Mouse (Mus musculus): ENCODE measurements around the gene 4921517D22Rik. TPM values are rescaled to one million over a fixed set of nuclear protein-coding genes. Genes with fewer than 3 reads are reported as not detected.

Gene 4921517D22Rik
- total RNA-seq, 2 experiments from 2014 or later = not detected

GRCm38 (mm10) chr13:59690576-59690975, 3.3 kb downstream of the 4921517D22Rik start:
- DNase-seq = no peak

- DNase-seq = no peak
Measured at GRCm38 (mm10) chr13:59689843-59690242, 4.1 kb downstream of the 4921517D22Rik start.

DNA sequence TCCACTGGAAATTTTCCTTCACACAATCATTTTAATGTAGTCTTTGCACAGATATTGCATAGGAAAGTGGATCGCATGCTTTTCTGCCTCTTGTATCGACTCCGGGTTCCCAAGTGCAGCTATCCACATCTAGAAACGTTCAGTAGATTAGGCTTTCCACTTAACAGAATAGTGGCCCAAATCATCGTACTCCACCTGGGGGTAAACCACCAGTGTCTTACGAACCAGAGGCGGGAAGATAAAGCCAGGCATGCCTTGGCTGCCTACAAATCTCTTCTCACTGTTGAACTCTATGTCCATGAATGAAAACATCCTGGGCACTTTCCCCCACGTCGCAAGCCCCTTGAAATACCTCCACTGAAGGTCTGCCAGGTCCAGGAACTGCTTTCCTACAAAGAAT, 4.6 kb downstream of the 4921517D22Rik start:
- no peak for DNase-seq

DNA sequence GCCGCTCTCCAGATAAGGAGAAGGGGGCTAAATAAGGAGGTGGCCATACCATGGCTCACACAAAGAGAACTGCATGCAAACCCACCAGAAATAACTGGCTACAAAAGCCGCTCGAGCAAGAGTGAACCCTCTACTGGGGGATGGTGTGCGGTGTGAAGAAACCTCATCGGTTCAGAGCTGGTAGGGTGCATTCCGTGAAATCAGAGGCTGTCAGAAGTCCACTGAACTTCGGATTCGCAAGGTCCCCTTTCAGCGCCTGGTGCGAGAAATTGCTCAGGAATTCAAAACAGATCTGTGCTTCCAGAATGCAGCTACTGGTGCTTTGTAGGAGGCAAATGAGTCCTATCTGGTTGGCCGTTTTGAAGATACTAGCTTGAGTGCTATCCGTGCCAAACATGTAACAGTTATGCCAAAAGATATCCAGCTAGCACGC, 5.6 kb downstream of the 4921517D22Rik start:
- DNase-seq = peak; percentile 25 to 64

- DNase-seq = no peak
Measured at GRCm38 (mm10) chr13:59685236-59685635, 8.7 kb downstream of the 4921517D22Rik start.

- no peak for DNase-seq
Measured at GRCm38 (mm10) chr13:59682629-59683028, 11.3 kb downstream of the 4921517D22Rik start.

- DNase-seq = no peak
Measured at GRCm38 (mm10) chr13:59679908-59680307, 14.0 kb downstream of the 4921517D22Rik start.

DNA sequence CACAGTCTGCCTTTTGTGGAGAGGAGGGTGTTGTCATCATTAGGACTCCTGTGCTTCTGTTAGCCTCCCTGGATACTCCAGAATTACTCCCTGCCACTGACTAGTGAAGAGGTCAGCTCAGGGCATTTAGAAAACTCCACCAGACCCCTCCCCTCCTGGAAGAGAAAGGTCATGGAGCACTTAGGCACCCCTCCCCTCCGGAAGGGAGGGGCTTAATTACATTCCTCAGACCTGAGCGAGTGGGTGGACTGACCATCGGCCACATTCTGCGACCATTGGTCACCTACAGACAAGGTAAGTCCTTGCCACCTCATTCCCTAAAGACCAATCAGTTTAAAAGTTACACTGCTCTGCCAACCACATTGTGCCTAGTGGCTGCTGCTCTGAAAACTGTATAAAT, 14.6 kb downstream of the 4921517D22Rik start:
- no peak for DNase-seq

DNA sequence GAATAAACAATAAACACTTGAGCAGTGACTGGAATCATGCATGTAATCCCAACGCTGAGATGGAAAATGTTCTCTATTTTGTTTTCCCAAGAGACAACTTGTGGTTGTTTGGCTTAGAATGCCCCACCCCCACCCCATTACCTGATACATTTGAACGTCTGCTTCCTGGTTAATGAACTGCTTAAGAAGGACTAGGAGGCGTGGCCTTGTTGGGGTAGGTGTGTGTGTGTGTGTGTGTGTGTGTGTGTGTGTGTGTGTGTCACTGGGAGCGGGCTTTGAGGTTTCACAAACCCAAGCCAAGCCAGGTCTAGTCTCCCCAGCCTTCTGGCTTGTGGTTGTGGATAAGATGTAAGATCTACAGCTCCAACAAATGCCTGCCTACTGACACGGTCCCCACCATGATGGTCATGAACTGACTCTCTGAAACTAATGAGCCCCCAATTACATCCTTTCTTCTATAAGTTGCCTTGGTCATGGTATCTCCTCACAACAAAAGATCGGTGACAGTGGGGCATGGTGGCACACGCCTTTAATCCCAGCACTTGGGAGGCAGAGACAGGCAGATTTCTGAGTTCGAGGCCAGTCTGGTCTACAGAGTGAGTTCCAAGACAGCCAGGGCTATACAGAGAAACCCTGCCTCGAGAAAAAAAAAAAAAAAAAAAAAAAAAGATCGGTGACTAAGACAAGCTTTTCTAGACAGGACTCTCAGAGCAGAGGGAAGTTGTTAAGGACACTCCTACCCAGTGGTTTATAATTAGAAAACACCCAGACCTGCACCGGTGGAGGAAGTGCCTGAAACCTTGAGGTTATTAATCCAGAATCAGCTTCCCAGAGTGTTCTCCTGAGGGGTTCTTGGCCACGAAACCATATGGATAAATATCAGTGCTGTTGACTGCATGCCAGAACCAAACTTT, 17.3 kb downstream of the 4921517D22Rik start:
- no peak for DNase-seq

DNA sequence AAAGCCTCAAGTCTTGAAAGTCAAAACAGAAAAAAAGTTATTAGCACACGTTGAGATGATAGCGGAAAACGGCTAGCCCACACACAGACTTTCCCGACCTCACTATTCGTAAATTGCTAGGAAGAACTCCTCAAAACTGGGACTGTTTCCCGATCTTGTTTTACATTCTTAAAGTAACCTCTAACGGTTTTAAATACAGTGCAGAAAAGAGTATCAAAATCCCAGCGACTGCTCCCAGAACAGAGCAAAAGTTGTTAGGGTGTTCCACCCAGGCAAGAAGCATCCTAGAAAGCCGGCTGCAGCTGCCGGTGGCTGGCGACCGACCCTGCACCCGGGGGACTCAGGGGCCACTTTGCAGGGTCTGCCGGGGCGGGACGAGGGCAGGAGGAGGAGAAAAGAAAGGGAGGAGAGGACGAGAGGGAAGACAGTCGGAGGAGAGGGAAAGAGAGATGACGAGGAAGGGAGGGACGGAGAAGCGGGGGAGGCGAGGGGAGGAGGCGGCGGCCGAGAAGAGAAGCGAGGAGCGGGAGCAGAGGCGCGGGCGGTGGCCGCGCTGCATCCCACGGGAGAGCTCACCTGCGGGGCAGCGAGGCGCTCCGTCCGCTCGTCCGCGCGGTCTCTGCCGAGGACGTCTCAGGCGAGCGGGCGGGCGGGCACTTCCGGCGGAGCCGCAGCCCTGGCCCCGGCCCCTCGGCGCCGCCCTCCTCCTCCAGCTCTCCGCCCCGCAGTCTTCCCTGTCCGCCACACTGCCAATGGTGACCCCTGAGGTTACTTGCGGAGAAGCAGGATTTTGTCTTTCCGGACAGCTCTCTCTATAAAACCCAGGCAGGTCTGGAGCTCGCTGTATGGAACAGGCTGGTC, 18.5 kb downstream of the 4921517D22Rik start, which contains the start of gene Golm1:
Gene Golm1 (minus strand): TSS at position 661 of the 861 bp plus-strand sequence.
- DNase-seq = peak; percentile 72 to 73

DNA sequence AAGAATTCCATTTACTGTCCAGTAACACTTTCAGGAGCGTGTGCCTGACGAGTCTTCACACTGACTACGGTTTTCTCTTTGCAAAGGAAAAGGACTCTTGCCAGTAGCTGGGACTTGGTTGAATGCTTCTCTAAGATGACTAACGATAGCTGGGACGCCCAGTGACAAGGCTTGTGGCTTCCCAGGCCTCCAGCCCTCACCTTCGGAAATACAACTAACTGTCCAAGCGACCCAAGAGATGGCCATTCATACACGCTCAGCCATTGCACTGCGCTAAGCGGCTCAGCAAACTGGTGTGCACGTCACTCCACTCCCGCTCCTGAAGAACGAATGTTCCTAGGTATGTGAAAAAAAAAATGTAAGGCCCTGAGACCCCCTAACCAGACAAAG, 19.2 kb downstream of the 4921517D22Rik start:
- peak in 1 of 2 experiments; percentile 35 for DNase-seq

DNA sequence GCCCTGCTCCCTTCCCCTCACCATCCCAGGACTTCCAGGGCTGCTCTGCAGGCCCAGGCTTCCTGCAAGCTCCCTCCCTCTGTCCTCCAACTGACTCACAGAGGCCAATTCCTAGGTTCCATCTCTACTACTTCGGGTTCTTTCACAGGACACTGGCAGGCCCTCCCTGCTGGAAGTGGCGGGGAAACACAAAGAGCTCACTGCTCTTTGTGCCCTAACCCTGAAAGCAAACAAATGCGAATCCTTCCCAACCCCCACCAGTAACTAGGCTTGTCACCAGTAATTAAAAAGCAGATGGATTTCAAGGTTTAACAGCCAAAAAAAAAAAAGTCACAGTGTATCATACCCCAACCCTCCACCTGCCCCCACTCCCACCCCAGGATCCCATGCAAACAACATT, 19.7 kb downstream of the 4921517D22Rik start:
- no peak for DNase-seq

- no peak for DNase-seq
Measured at GRCm38 (mm10) chr13:59673597-59673996, 20.3 kb downstream of the 4921517D22Rik start.

DNA sequence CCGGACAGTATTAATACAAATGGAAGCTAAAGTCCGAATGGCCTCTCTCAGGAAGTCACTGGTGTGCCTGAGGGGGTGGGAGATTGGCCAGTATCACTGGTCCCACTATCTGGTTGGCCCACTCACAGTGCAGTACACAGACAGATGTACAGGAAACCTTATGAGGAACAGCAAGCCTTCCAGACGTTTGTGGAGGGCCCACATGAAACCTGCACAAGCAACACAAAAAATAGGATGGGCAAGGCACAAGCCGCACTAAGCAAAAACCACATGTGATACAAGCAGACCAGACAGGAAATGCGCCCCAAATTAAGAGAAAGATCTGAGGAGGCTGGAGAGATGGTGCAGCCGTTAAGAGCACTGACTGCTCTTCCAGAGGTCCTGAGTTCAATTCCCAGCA, 21.7 kb downstream of the 4921517D22Rik start:
- DNase-seq = no peak

GRCm38 (mm10) chr13:59671521-59671920, 22.4 kb downstream of the 4921517D22Rik start:
- DNase-seq = no peak

DNA sequence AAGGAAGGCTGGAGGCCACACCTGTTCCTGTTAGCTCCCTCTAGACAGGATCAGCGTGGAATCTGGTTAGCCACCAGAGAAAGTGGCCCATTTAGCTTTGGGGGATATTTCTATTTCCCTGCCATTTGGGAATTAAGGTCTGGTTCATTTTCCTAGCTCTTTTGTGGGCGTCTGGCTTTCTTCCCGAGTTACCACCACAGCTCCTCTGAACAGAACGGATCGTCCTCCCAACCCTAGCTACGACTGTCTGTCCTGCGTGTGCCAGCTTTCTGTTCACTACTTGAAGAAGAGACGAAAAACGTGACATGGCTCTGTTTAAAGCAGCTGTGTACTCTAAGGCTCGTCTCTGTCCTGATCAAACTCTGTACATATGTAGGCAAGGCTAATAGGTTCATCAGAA, 24.0 kb downstream of the 4921517D22Rik start:
- no peak for DNase-seq

- peak; percentile 60 to 84 for DNase-seq
Measured at GRCm38 (mm10) chr13:59668501-59669093, 25.3 kb downstream of the 4921517D22Rik start.

DNA sequence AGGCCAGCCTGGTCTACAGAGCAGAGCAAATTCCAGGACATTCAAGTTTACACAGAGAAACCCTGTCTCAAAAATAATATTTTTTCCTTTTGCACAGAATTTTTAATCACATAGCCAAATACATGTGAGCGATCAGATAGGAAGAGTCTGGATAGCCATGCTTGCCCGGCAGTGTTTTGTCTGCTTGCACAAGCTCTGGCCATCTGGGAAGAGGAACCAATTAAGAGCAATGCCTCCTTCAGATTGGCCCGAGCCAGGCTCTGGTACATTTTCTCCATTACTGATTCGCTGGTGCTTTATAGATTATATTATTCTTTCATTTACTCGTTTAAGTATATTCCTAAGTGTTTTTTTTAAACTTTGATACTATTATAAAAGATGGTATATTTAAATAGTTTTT, 26.1 kb downstream of the 4921517D22Rik start:
- DNase-seq = no peak

GRCm38 (mm10) chr13:59663939-59664712, 29.8 kb downstream of the 4921517D22Rik start:
- no peak for DNase-seq

GRCm38 (mm10) chr13:59661966-59662365, 31.9 kb downstream of the 4921517D22Rik start:
- no peak for DNase-seq

- no peak for DNase-seq
Measured at GRCm38 (mm10) chr13:59661387-59661786, 32.5 kb downstream of the 4921517D22Rik start.

DNA sequence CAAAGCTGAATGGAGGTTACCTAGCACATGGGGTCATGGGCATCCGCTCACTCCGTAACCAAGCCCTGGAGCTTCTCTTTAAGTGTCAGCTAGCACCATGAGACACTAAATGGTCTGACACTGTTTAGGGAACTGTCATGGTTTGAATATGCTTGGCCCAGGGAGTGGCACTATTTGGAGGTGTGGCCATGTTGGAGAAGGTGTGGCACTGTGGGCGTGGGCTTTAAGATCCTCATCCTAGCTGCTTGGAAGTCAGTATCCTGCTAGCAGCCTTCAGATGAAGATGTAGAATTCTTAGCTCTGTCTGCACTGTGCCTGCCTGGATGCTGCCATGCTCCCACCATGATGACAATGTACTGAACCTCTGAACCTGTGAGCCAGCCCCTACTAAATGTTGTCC, 33.5 kb downstream of the 4921517D22Rik start:
- no peak for DNase-seq
